Mouse (Mus musculus) testis, adult 2 months (tissue): ENCODE measurements around the gene Mdc1. TPM values are rescaled to one million over a fixed set of nuclear protein-coding genes. Genes with fewer than 3 reads are reported as not detected.
A peak's percentile ranks its signal among the peaks of the same experiment; 100 is the strongest.

Experiments used
- H3K27ac ChIP-seq: fragments of 200-500 bp; 2 replicates; pipeline ENCODE4 v1.5.1; 2012; ENCODE audit warnings: low read depth, low read length; ENCODE audit not compliant: control insufficient read depth, insufficient read depth
- H3K27me3 ChIP-seq: fragments of 200-500 bp; 2 replicates; pipeline ENCODE4 v1.6.1; 2012; ENCODE audit warnings: mild to moderate bottlenecking, low read length, moderate library complexity; ENCODE audit not compliant: control insufficient read depth, insufficient read depth
- H3K36me3 ChIP-seq: fragments of 200-500 bp; 2 replicates; pipeline ENCODE4 v1.6.1; 2012; ENCODE audit warnings: mild to moderate bottlenecking, low read length; ENCODE audit not compliant: control insufficient read depth, insufficient read depth
- H3K4me1 ChIP-seq: fragments of 200-500 bp; 2 replicates; pipeline ENCODE4 v1.6.1; 2012; ENCODE audit warnings: low read length; ENCODE audit not compliant: control insufficient read depth, insufficient read depth
- H3K4me3 ChIP-seq: fragments of 200-500 bp; 2 replicates; pipeline ENCODE4 v1.5.1; 2012; ENCODE audit warnings: low read depth, mild to moderate bottlenecking, low read length, moderate library complexity, mixed read lengths; ENCODE audit not compliant: control insufficient read depth
- CTCF ChIP-seq: fragments of 200-500 bp; IDR thresholded peaks from 2 replicates; pipeline ENCODE4 v1.5.1; 2012; ENCODE audit warnings: low read depth, mild to moderate bottlenecking, inconsistent platforms, low read length, moderate library complexity; ENCODE audit not compliant: control insufficient read depth, insufficient read depth, insufficient replicate concordance
- POLR2A ChIP-seq: fragments of 200-500 bp; IDR thresholded peaks from 2 replicates; pipeline ENCODE4 v1.6.1; 2012; ENCODE audit warnings: low read depth, mild to moderate bottlenecking, inconsistent platforms, low read length, moderate library complexity; ENCODE audit not compliant: control insufficient read depth
- polyA plus RNA-seq: library from polyadenylated mRNA; depleted of rRNA; stranded (reverse); fragments of >200 nt; gene quantifications from 2 replicates; pipeline ENCODE4 v1.2.3, GENCODE M21; 2012

Mdc1 gene
- polyA plus RNA-seq, 1 experiment: 81.1 TPM

DNA sequence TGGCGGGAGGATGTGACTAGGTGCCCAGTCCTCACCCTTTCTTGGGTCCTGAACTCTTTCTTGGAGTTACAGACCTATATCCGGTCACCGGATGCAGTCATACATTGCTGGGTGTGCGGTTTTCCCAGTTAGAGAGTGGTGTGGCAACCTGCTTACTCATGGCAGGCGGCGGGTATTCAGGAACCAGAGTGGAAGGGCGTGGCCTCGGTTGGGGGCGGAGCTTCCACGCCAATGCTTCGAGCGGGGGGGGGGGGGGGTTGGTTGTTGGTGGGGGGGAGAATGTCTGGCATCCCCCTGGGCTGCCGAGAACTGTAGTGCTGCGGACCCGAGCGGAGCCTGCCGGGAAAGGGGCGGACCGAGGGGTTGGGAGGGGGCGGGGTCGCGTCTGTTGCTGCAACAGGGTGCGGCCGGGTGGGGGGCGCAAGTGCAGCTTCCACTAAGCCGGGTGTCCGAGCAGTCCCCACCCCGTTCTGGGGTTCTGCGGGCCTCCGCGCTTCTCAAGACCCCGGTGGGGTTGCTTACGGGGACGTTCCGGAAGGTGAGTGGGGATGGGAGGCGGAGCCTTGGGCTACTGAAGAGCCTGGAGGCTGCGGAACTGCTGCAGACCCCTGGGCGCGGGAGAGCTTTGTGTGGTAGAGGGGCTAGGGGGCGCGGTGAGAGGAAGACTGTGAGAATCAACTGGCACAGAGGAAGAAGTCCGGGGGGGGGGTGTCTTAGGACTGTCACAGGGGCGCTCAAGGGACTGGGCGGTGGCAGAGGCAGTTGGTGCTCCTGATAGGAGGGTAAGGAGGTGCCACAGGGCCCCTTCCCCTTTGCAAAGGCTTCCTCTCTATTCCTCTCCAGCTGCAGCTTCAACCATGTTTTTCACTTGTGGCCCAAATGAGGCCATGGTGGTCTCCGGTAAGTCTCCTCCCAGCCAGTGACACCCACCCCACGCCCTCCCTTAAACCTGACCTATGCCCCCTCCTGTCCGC, 18.1 kb upstream of the Mdc1 start, which contains the start of gene Flot1:
Gene Flot1, plus strand, starts transcription at position 267 of the 974 bp plus-strand sequence.
- peaks cover 26% of the 10 kb centered on the region for H3K4me1 ChIP-seq
- TF ChIP-seq CTCF: no peak
- no peak for TF ChIP-seq POLR2A
- no peaks in the 10 kb centered on the region for H3K27me3 ChIP-seq
- no peaks in the 10 kb centered on the region for H3K36me3 ChIP-seq
- peak within 1 kb of the TSS; percentile 88 for H3K4me3 ChIP-seq
- peak within 1 kb of the TSS; percentile 70 for H3K27ac ChIP-seq

DNA sequence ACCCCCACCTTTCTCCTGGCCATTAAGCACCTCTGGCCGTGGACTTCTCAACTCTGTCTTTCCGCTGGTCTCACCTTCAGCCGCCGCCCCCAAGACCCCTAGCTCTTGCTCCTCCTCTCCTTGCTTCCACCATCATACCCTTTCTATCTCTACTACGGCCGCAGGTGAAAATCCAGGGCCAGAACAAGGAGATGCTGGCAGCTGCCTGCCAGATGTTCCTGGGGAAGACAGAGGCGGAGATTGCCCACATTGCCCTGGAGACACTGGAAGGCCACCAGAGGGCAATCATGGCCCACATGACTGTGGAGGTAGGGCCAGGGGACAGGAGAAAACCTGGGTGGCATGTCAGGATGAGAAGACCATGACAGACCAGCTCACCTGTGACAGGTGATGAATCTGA, 16.9 kb upstream of the Mdc1 start:
- peaks cover 26% of the 10 kb centered on the region for H3K4me1 ChIP-seq
- no peak overlapping the region for H3K27ac ChIP-seq
- no peaks in the 10 kb centered on the region for H3K36me3 ChIP-seq
- TF ChIP-seq POLR2A: no peak
- no peak for TF ChIP-seq CTCF
- no peak overlapping the region for H3K4me3 ChIP-seq
- H3K27me3 ChIP-seq: no peaks in the 10 kb centered on the region

GRCm38 (mm10) chr17:35825109-35825850, 16.0 kb upstream of the Mdc1 start:
- Histone ChIP-seq H3K4me1 (peaks cover 26% of the 10 kb centered on the region), H3K27me3 (no peaks in the 10 kb centered on the region), H3K36me3 (no peaks in the 10 kb centered on the region), H3K27ac (no peak overlapping the region), H3K4me3 (no peak overlapping the region)
- TF ChIP-seq POLR2A (no peak), CTCF (no peak)

DNA sequence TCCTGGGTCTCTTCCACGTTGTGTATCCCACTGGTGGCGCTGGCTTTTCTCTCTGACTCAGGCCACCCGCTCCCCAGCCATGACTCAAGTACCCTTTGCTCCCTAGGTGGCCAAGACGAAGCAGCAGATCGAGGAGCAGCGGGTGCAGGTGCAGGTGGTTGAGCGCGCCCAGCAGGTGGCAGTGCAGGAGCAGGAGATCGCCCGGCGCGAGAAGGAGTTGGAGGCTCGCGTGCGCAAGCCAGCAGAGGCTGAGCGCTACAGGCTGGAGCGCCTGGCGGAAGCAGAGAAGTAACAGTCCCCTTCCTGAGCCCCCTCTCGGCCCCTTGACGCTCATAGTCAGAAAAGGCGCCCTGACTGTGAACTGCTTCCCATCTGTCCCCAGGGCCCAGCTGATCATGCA, 11.6 kb upstream of the Mdc1 start:
- no peak for TF ChIP-seq POLR2A
- TF ChIP-seq CTCF: peak; percentile 81; the same call in 1 of the 2 replicates
- Histone ChIP-seq H3K36me3 (no peaks in the 10 kb centered on the region), H3K27me3 (no peaks in the 10 kb centered on the region), H3K4me3 (no peak overlapping the region), H3K4me1 (no peaks in the 10 kb centered on the region; the same call in 1 of the 2 replicates), H3K27ac (no peak overlapping the region)

- Histone ChIP-seq H3K27ac (no peak overlapping the region), H3K36me3 (no peaks in the 10 kb centered on the region), H3K27me3 (no peaks in the 10 kb centered on the region), H3K4me3 (no peak overlapping the region), H3K4me1 (peaks cover 9% of the 10 kb centered on the region)
- TF ChIP-seq POLR2A (no peak), CTCF (no peak)
Measured at GRCm38 (mm10) chr17:35832400-35833238, 8.7 kb upstream of the Mdc1 start.

DNA sequence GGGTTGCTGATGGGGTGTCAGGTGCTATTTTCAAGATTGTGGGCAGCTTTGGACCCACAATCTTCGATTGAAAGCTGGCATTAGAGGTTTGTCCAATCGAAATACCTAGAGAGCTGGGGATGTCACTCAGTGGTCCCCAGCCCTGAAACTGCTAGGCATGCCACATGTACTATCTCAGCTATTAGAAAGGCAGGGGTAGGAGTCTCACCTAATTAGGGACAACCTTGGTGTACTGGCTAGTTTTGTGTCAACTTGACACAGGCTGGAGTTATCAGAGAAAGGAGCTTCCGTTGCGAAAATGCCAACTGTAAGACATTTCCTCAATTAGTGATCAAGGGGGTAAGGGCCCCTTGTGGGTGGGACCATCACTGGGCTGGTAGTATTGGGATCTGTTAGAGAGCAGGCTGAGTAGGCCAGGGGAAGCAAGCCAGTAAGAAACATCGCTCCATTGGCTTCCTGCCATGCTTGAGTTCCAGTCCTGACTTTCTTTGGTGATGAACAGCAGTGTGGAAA, 8.0 kb upstream of the Mdc1 start:
- H3K4me3 ChIP-seq: no peak overlapping the region

More for the DNA sequence above, 8.0 kb upstream of the Mdc1 start:
- Histone ChIP-seq H3K27ac (no peak overlapping the region), H3K27me3 (no peaks in the 10 kb centered on the region), H3K36me3 (no peaks in the 10 kb centered on the region), H3K4me1 (peaks cover 13% of the 10 kb centered on the region)
- TF ChIP-seq CTCF (no peak), POLR2A (no peak)
